9 mouse cellular contexts compared by ENCODE assay signal in genomic region chr15:85266729-85267434, GRCm38 (mm10).
DNase-seq lines count a peak whose midpoint lies in the region; ATAC-seq and TF ChIP-seq lines count a peak whose summit lies in the region.
"Had no signal": no experiment of that assay in that cellular context is flagged by ENCODE, and none has a peak within 500 bp of the region (broad histone marks: within the 10 kb centered on the region; RNA-seq: fewer than 3 reads in every experiment).

No protein-coding gene starts in this region.

- no peak overlapping the region for H3K4me3 ChIP-seq in C2C12 (ENCODE audit: insufficient read depth, poor library complexity, severe bottlenecking)
- no peak overlapping the region for H3K4me3 ChIP-seq in lung, postnatal 0 days (ENCODE audit: low read depth, low read length)
- H3K4me3 ChIP-seq: heart, embryonic 13.5 days had no signal

- H3K9me3 ChIP-seq in lung, postnatal 0 days (ENCODE audit: low read length) = no peaks in the 10 kb centered on the region
- H3K9me3 ChIP-seq: heart, embryonic 13.5 days had no signal

- H3ac ChIP-seq in C2C12 (ENCODE audit: control insufficient read depth, insufficient read length, low read depth) = no peak overlapping the region

- ATAC-seq in common myeloid progenitor, adult 5-6 weeks (replicated peaks; ENCODE audit: low read depth, poor library complexity, severe bottlenecking) = peak; percentile 66; the same call in 1 of the 2 replicates
- ATAC-seq in lung, postnatal 0 days = peak; percentile 54

- H3K27me3 ChIP-seq in C2C12 (ENCODE audit: control insufficient read depth, insufficient read depth, insufficient read length) = no peaks in the 10 kb centered on the region
- H3K27me3 ChIP-seq in lung, postnatal 0 days (replicated peaks; ENCODE audit: insufficient read depth, low read length) = no peaks in the 10 kb centered on the region

- TF ChIP-seq EP300 in lung, postnatal 0 days (IDR thresholded peaks at IDR 0.05) = no peak

- H3K4me1 ChIP-seq in lung, postnatal 0 days (ENCODE audit: insufficient read depth, low read depth, low read length) = no peaks in the 10 kb centered on the region

- no peaks in the 10 kb centered on the region for H3K79me2 ChIP-seq in C2C12 (ENCODE audit: control insufficient read depth, insufficient read depth)

- no peak overlapping the region for H3K4me2 ChIP-seq in lung, postnatal 0 days (replicated peaks; ENCODE audit: low read depth, low read length)
- H3K4me2 ChIP-seq: heart, embryonic 13.5 days had no signal

- no peak overlapping the region for H3K27ac ChIP-seq in lung, postnatal 0 days (ENCODE audit: low read length)
- H3K27ac ChIP-seq: heart, embryonic 13.5 days had no signal

- intact Hi-C loops in gastrocnemius, postnatal 14 days (cut with DNase I; ENCODE audit: low total_unique reads) = loop anchor here (1.0 to 10.0 kb wide), 2 partner anchors 48 to 316 kb away; no protein-coding TSS in a partner anchor

- H3K9ac ChIP-seq in lung, postnatal 0 days (replicated peaks; ENCODE audit: low read depth) = no peak overlapping the region
- H3K9ac ChIP-seq: heart, embryonic 13.5 days had no signal

- H3K79me3 ChIP-seq in C2C12 (ENCODE audit: low read depth) = no peaks in the 10 kb centered on the region

- WGBS in lung, postnatal 0 days = 35% methylated on average over 14 of the region's 14 CpGs

- peak; percentile 62 for TF ChIP-seq CTCF in C2C12 (IDR thresholded peaks at IDR 0.05; ENCODE audit: control insufficient read depth, insufficient read depth, insufficient read length)
- TF ChIP-seq CTCF in lung, postnatal 0 days (IDR thresholded peaks at IDR 0.05) = peak; percentile 84

- H3K36me3 ChIP-seq in C2C12 (ENCODE audit: control insufficient read depth, insufficient read depth) = peaks cover 7% of the 10 kb centered on the region
- no peaks in the 10 kb centered on the region for H3K36me3 ChIP-seq in lung, postnatal 0 days (ENCODE audit: insufficient read depth, low read length)

- DNase-seq in adrenal gland, adult (ENCODE audit: inconsistent age in 2 of 2, low spot score in 1 of 2) = peak; percentile 78 to 95
- peak; percentile 79 for DNase-seq in gastrocnemius, postnatal 14 days
- peak; percentile 93 for DNase-seq in layer of hippocampus, adult 9-10 months (ENCODE audit: low spot score)
- peak; percentile 90 for DNase-seq in lung, postnatal 0 days (ENCODE audit: low spot score)
- DNase-seq in right cerebral cortex, adult 2 months (ENCODE audit: low spot score in 2 of 2) = peak; percentile 93 to 94
- DNase-seq in urinary bladder, postnatal 36 days (ENCODE audit: low spot score in 2 of 2) = peak; percentile 76 to 88

TF ChIP-seq in C2C12, 6 proteins besides CTCF, POLR2A, EP300 and RAD21:
- TF ChIP-seq CEBPB (IDR thresholded peaks at IDR 0.05; ENCODE audit: low read depth) (no peak), MYOD1 (IDR thresholded peaks at IDR 0.05; ENCODE audit: control insufficient read depth, insufficient read length, low read depth) (no peak), MYOG (IDR thresholded peaks at IDR 0.05; ENCODE audit: control insufficient read depth, extremely low read depth, insufficient read length) (no peak)
